Mouse (Mus musculus) Patski (cell line): ENCODE results near the gene Aldh1l2. TPM values are rescaled to one million over a fixed set of nuclear protein-coding genes. Genes with fewer than 3 reads are reported as not detected.

ENCODE experiments used
- ATAC-seq: fragments of 100-300 bp; one replicate; pipeline ENCODE4 v1.8.0; 2021
- CTCF ChIA-PET: fragments of 350-600 bp; sonication (Branson Sonifier 250); formaldehyde crosslinking; loops from one replicate; lab custom pipeline; 2022; ENCODE audit warnings: inconsistent platforms; lab: Charles Lee
- POLR2A ChIA-PET: fragments of 350-600 bp; sonication (Branson Sonifier 250); formaldehyde crosslinking; loops from one replicate; lab custom pipeline; 2022; ENCODE audit warnings: antibody characterized with exemption, inconsistent platforms; lab: Charles Lee
- DNase-seq: peaks from one replicate; pipeline ENCODE4 v3.0.0-alpha.2; 2011; ENCODE audit warnings: low read depth, low spot score
- H3K27me3 ChIP-seq: fragments of 371-371 bp; one replicate; pipeline ENCODE4 v1.5.1; 2021
- CTCF ChIP-seq: fragments of 100-300 bp; IDR thresholded peaks from one replicate; pipeline ENCODE4 v1.5.1; 2021
- in situ Hi-C: fragments of 300-500 bp; cut with MboI; formaldehyde crosslinking; loops from 3 replicates; pipeline ENCODE4 v1.11.1; 2018; ENCODE audit warnings: low pct_unique_long_range_greater_than_20kb, mixed read lengths
- polyA plus RNA-seq: library from polyadenylated mRNA; unstranded; gene quantifications from one replicate; pipeline ENCODE4 v1.2.3, GENCODE M21; 2021

The Aldh1l2 gene
- polyA plus RNA-seq, 1 experiment from 2014 or later = 21.6 TPM

GRCm38 (mm10) chr10:83477286-83477685 is 56.7 kb downstream of the Aldh1l2 start:
- no peaks in the 10 kb centered on the region for H3K27me3 ChIP-seq
- no peak for TF ChIP-seq CTCF
- in situ Hi-C loops = no loop called here
- no peak for ATAC-seq
- DNase-seq = no peak
- CTCF ChIA-PET = no interaction called here
- POLR2A ChIA-PET = no interaction called here

GRCm38 (mm10) chr10:83475226-83475625 is 58.7 kb downstream of the Aldh1l2 start:
- POLR2A ChIA-PET = no interaction called here
- no peaks in the 10 kb centered on the region for H3K27me3 ChIP-seq
- ATAC-seq = no peak
- no peak for TF ChIP-seq CTCF
- in situ Hi-C loops = no loop called here
- DNase-seq = no peak
- CTCF ChIA-PET = no interaction called here

- DNase-seq = no peak
- ATAC-seq = no peak
- in situ Hi-C loops = no loop called here
- no peaks in the 10 kb centered on the region for H3K27me3 ChIP-seq
- TF ChIP-seq CTCF = no peak
- CTCF ChIA-PET = no interaction called here
- POLR2A ChIA-PET = no interaction called here
These were observed 76.4 kb downstream of the Aldh1l2 start for GRCm38 (mm10) chr10:83457531-83457930.

GRCm38 (mm10) chr10:83448582-83448981 is 85.4 kb downstream of the Aldh1l2 start:
- POLR2A ChIA-PET = no interaction called here

More at GRCm38 (mm10) chr10:83448582-83448981, 85.4 kb downstream of the Aldh1l2 start:
- DNase-seq (no peak), ATAC-seq (no peak)
- H3K27me3 ChIP-seq = no peaks in the 10 kb centered on the region
- TF ChIP-seq CTCF = no peak
- in situ Hi-C loops = no loop called here
- CTCF ChIA-PET = no interaction called here

Other genes with a start within 250 kb of the Aldh1l2 start
- 30.0 TPM for gene Slc41a2, start 196.3 kb downstream of the Aldh1l2 start, polyA plus RNA-seq
- 0.90 TPM for gene D10Wsu102e, start 173.9 kb downstream of the Aldh1l2 start, polyA plus RNA-seq
- gene Washc4, start 9.6 kb upstream of the Aldh1l2 start, polyA plus RNA-seq = 35.0 TPM
- 22.4 TPM for gene Appl2, start 114.6 kb upstream of the Aldh1l2 start, polyA plus RNA-seq
- gene 1500009L16Rik, start 188.7 kb upstream of the Aldh1l2 start, polyA plus RNA-seq = 4.4 TPM